Mouse (Mus musculus): Measurements from ENCODE around the gene Snx25.

GRCm38 (mm10) chr8:46196877-46197276 is 44.9 kb upstream of the Snx25 start:
- TF ChIP-seq TAL1 (IDR thresholded peaks at IDR 0.05; ENCODE audit: low read length) (no peak), GATA1 (IDR thresholded peaks at IDR 0.05; ENCODE audit: low read length) (no peak)
